Mouse (Mus musculus) CH12.LX (cell line): ENCODE results near the gene Olfr1387. TPM values are rescaled to one million over a fixed set of nuclear protein-coding genes. Genes with fewer than 3 reads are reported as not detected.

ENCODE experiments used
- DNase-seq: peaks from one replicate; pipeline ENCODE4 v3.0.0-alpha.2; 2013; ENCODE audit errors: extremely low read depth
- H3K27ac ChIP-seq: 2 replicates; pipeline ENCODE4 v1.5.1; 2012; ENCODE audit warnings: low read depth, mild to moderate bottlenecking, control low read depth, moderate library complexity; ENCODE audit not compliant: insufficient read depth
- H3K27me3 ChIP-seq: replicated peaks from 2 replicates; pipeline ENCODE3; 2012; ENCODE audit warnings: inconsistent platforms
- H3K36me3 ChIP-seq, 2 experiments: replicated peaks in 1 of 2; 2 replicates each; pipeline versions ENCODE3 to v1.6.1; 2012; ENCODE audit warnings: inconsistent platforms in 1 of 2, low read length in 1 of 2, mild to moderate bottlenecking in 1 of 2, mixed read lengths in 1 of 2, moderate library complexity in 1 of 2; ENCODE audit not compliant: control insufficient read depth in 1 of 2, insufficient read depth in 1 of 2
- H3K4me1 ChIP-seq, 2 experiments: 2 replicates each; pipeline ENCODE4 v1.6.1; 2012; ENCODE audit warnings: inconsistent platforms in 1 of 2, moderate library complexity in 1 of 2; ENCODE audit not compliant: insufficient read depth in 2 of 2, control insufficient read depth in 1 of 2
- H3K4me2 ChIP-seq: 2 replicates; pipeline ENCODE4 v1.6.1; 2012; ENCODE audit warnings: low read depth, mild to moderate bottlenecking, control low read depth; ENCODE audit not compliant: poor library complexity, insufficient read depth, severe bottlenecking
- H3K4me3 ChIP-seq, 3 experiments: fragments of 150-350 bp in 1 of 3; sonication (generic) in 1 of 3; replicated peaks in 1 of 3; 2 replicates each; pipeline versions ENCODE3 to v1.5.1; 2011 to 2012; ENCODE audit warnings: low read depth in 2 of 3, low read length in 2 of 3, mild to moderate bottlenecking in 2 of 3, moderate library complexity in 2 of 3, control low read depth in 1 of 3, improper control_type of control experiment in 1 of 3, inconsistent platforms in 1 of 3, mixed read lengths in 1 of 3; ENCODE audit not compliant: poor library complexity in 1 of 3
- H3K79me2 ChIP-seq: replicated peaks from 2 replicates; pipeline ENCODE4 v1.6.1; 2012; ENCODE audit warnings: mild to moderate bottlenecking, moderate library complexity; ENCODE audit not compliant: control insufficient read depth, poor library complexity, insufficient read depth, severe bottlenecking; ENCODE audit errors: extremely low read depth
- H3K9ac ChIP-seq: 2 replicates; pipeline ENCODE4 v1.6.1; 2012; ENCODE audit warnings: low read depth, mild to moderate bottlenecking, control low read depth, moderate library complexity; ENCODE audit not compliant: insufficient read depth
- H3K9me3 ChIP-seq: replicated peaks from 2 replicates; pipeline ENCODE3; 2012; ENCODE audit warnings: low read length, inconsistent platforms, mixed read lengths
- CHD2 ChIP-seq: IDR thresholded peaks from 2 replicates; pipeline ENCODE4 v1.6.1; 2011; ENCODE audit warnings: low read length, improper control_type of control experiment
- CTCF ChIP-seq, 2 experiments: IDR thresholded peaks in 1 of 2; conservative IDR thresholded peaks in 1 of 2; 2 replicates each; pipeline ENCODE4 v1.5.1; 2011 to 2012; ENCODE audit warnings: low read depth in 2 of 2, low read length in 2 of 2, improper control_type of control experiment in 1 of 2, inconsistent platforms in 1 of 2, mild to moderate bottlenecking in 1 of 2, moderate library complexity in 1 of 2
- E2F4 ChIP-seq: IDR thresholded peaks from 2 replicates; pipeline ENCODE4 v1.6.1; 2011; ENCODE audit warnings: low read depth, low read length, improper control_type of control experiment; ENCODE audit not compliant: insufficient replicate concordance
- ELF1 ChIP-seq: IDR thresholded peaks from 2 replicates; pipeline ENCODE4 v1.6.1; 2014; ENCODE audit warnings: low read depth, mild to moderate bottlenecking, inconsistent platforms, low read length, improper control_type of control experiment
- ETS1 ChIP-seq: conservative IDR thresholded peaks from 2 replicates; pipeline ENCODE4 v1.6.1; 2012; ENCODE audit warnings: low read depth, mild to moderate bottlenecking, inconsistent platforms, low read length, improper control_type of control experiment, moderate library complexity
- GABPA ChIP-seq: IDR thresholded peaks from 2 replicates; pipeline ENCODE4 v1.6.1; 2012; ENCODE audit warnings: low read depth, low read length, improper control_type of control experiment, inconsistent platforms; ENCODE audit not compliant: insufficient replicate concordance
- HCFC1 ChIP-seq: IDR thresholded peaks from 2 replicates; pipeline ENCODE4 v1.6.1; 2012; ENCODE audit warnings: low read depth, mild to moderate bottlenecking, inconsistent platforms, low read length, improper control_type of control experiment
- KAT2A ChIP-seq: IDR thresholded peaks from 2 replicates; pipeline ENCODE4 v1.6.1; 2012; ENCODE audit warnings: low read length, improper control_type of control experiment, inconsistent platforms; ENCODE audit not compliant: insufficient replicate concordance
- MAFK ChIP-seq: IDR thresholded peaks from 2 replicates; pipeline ENCODE4 v1.6.1; 2011; ENCODE audit warnings: low read length, improper control_type of control experiment; ENCODE audit not compliant: insufficient replicate concordance
- MAZ ChIP-seq: IDR thresholded peaks from 2 replicates; pipeline ENCODE4 v1.6.1; 2012; ENCODE audit warnings: low read depth, mild to moderate bottlenecking, inconsistent platforms, low read length, improper control_type of control experiment, moderate library complexity
- MXI1 ChIP-seq: IDR thresholded peaks from 2 replicates; pipeline ENCODE4 v1.6.1; 2011; ENCODE audit warnings: mild to moderate bottlenecking, low read depth, low read length, improper control_type of control experiment
- NRF1 ChIP-seq: IDR thresholded peaks from 2 replicates; pipeline ENCODE4 v1.6.1; 2014; ENCODE audit warnings: low read depth, mild to moderate bottlenecking, inconsistent platforms, low read length, improper control_type of control experiment, moderate library complexity
- SMC3 ChIP-seq: IDR thresholded peaks from 2 replicates; pipeline ENCODE4 v1.6.1; 2011; ENCODE audit warnings: low read depth, low read length, improper control_type of control experiment
- UBTF ChIP-seq: IDR thresholded peaks from 2 replicates; pipeline ENCODE4 v1.6.1; 2012; ENCODE audit warnings: low read depth, mild to moderate bottlenecking, inconsistent platforms, low read length, improper control_type of control experiment, moderate library complexity
- USF1 ChIP-seq: IDR thresholded peaks from 2 replicates; pipeline ENCODE4 v1.6.1; 2014; ENCODE audit warnings: low read depth, mild to moderate bottlenecking, inconsistent platforms, low read length, improper control_type of control experiment
- USF2 ChIP-seq: conservative IDR thresholded peaks from 2 replicates; pipeline ENCODE4 v1.6.1; 2011; ENCODE audit warnings: low read depth, low read length, improper control_type of control experiment
- ZKSCAN1 ChIP-seq: IDR thresholded peaks from 2 replicates; pipeline ENCODE4 v1.6.1; 2012; ENCODE audit warnings: low read depth, inconsistent platforms, low read length, improper control_type of control experiment, borderline replicate concordance
- dilution Hi-C: fragments of 300-500 bp; cut with MboI; formaldehyde crosslinking; loops from 2 replicates; pipeline ENCODE4 v1.14.3; 2020; ENCODE audit warnings: low sequenced_read_pairs; ENCODE audit not compliant: extremely low pct_unique_long_range_greater_than_20kb, extremely low pct_ligation_motif_present
- in situ Hi-C: fragments of 300-500 bp; cut with MboI; formaldehyde crosslinking; loops from 3 replicates; pipeline ENCODE4 v1.14.3; 2019; ENCODE audit warnings: low sequenced_read_pairs, low pct_ligation_motif_present, low pct_unique_long_range_greater_than_20kb, mixed read lengths
- polyA plus RNA-seq: library from polyadenylated mRNA; unstranded; fragments of >175 nt; gene quantifications from 2 replicates; pipeline ENCODE4 v1.2.1, GENCODE M21; 2012; ENCODE audit warnings: low read depth; ENCODE audit not compliant: insufficient read length
- total RNA-seq, 2 experiments: library from RNA; depleted of rRNA; stranded (reverse); fragments of 300-350 nt in 1 of 2; fragments of >200 nt in 1 of 2; gene quantifications; 2 replicates each; pipeline ENCODE4 v1.2.3; 2012 to 2014

The Olfr1387 gene
- total RNA-seq (2012; rRNA removed) (not detected in 2 replicates), total RNA-seq (2014; rRNA removed) (not detected in 2 replicates), polyA plus RNA-seq (not detected in 2 replicates)

GRCm38 (mm10) chr11:49455043-49455442 lies at the start of gene Olfr1387:
Gene Olfr1387, plus strand, starts transcription at chr11:49455343.
- H3K4me3 ChIP-seq: no peak within 1 kb of the TSS
- H3K4me1 ChIP-seq: no peaks in the 10 kb centered on the region
- in situ Hi-C loops: no loop called here
- 0 out of 2 replicates have a peak within 1 kb of the TSS, but pooled peaks have one; percentile 29 for H3K4me2 ChIP-seq
- H3K27ac ChIP-seq: no peak within 1 kb of the TSS
- TF ChIP-seq ELF1 (no peak), SMC3 (no peak), E2F4 (no peak), KAT2A (no peak), CTCF (conservative IDR thresholded peaks at IDR 0.05 in 1 of 2, IDR thresholded peaks at IDR 0.05 in 1 of 2; ENCODE audit: low read depth in 2 of 2, low read length in 2 of 2) (no peak), USF2 (no peak), NRF1 (no peak), UBTF (no peak), CHD2 (no peak), ZKSCAN1 (no peak), GABPA (no peak)
- H3K27me3 ChIP-seq: peaks cover 16% of the 10 kb centered on the region
- no peak within 1 kb of the TSS for H3K9ac ChIP-seq
- no peaks in the 10 kb centered on the region for H3K9me3 ChIP-seq
- no peaks in the 10 kb centered on the region for H3K79me2 ChIP-seq
- H3K36me3 ChIP-seq: no peaks in the 10 kb centered on the region
- no peak for DNase-seq
- dilution Hi-C loops: no loop called here

- no peaks in the 10 kb centered on the region for H3K36me3 ChIP-seq
- no peak overlapping the region for H3K27ac ChIP-seq
- DNase-seq: no peak
- no peaks in the 10 kb centered on the region for H3K9me3 ChIP-seq
- 0 out of 4 replicates have a peak, but pooled peaks cover 0 to 3% of the 10 kb centered on the region in 2 experiments for H3K4me1 ChIP-seq
- H3K9ac ChIP-seq: no peak overlapping the region
- no peaks in the 10 kb centered on the region for H3K79me2 ChIP-seq
- in situ Hi-C loops: loop anchor here (25.0 kb wide), 2 partner anchors 219 to 544 kb away; partner anchors contain the start of genes Btnl9 and Irgm1
- no peak overlapping the region for H3K4me3 ChIP-seq
- dilution Hi-C loops: no loop called here
- TF ChIP-seq USF1 (no peak), MXI1 (no peak), ZKSCAN1 (no peak), MAZ (no peak), KAT2A (no peak), HCFC1 (no peak), ETS1 (no peak), MAFK (peak; percentile 74), ELF1 (no peak)
- no peaks in the 10 kb centered on the region for H3K27me3 ChIP-seq
- no peak overlapping the region for H3K4me2 ChIP-seq
These were observed 48.4 kb upstream of the Olfr1387 start for GRCm38 (mm10) chr11:49406784-49407183.
